Mouse (Mus musculus) right cerebral cortex, adult 18-20 months (tissue): ENCODE measurements around the gene Creb3l1.

Source experiments
- DNase-seq: peaks from one replicate; pipeline ENCODE4 v3.0.0; 2022; ENCODE audit warnings: mixed read lengths

Creb3l1 gene

GRCm38 (mm10) chr2:91936154-91936553, 88.1 kb downstream of the Creb3l1 start:
- DNase-seq, result peak; percentile 83

GRCm38 (mm10) chr2:91934826-91935525, 89.3 kb downstream of the Creb3l1 start:
- no peak for DNase-seq

DNA sequence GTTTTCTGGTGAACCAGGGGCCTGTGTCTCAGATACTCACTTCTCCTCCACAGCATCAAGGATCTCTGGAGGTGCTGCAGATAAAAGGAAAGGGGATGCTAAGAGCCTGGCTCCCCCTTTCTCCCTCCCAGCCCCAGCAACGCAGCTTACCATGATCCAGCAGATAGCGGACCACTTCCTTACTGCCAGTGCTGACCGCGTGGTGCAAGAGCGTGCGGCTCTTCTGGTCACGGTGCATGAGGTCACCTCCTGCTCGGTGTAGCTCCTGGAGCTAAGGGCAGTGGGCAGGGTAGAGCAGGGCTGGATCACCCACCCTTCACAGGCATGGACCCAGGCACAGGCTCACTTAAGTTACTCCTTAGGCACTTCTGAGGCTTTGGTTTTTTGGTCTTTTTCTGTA, 90.3 kb downstream of the Creb3l1 start:
- DNase-seq, result no peak

DNA sequence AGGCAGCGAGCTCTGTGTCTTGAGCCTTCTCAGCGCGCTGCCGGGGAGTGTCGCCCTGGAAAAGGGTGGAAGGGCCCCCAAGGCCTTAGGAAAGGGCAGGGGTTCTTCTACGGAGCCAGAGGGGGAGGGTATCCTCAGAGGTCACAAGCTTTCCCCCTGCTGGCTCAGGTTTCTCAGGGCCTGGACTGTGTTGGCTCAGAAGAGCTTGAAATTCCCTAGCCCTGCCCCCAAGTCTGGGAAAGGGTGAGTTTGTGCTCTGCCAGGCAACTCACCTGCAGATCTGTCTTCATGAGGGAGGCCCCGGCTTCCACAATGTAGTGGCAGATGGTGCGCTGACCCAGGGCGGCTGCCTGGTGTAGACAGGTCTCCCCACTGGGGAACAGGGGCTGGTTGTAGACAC, 90.8 kb downstream of the Creb3l1 start:
- DNase-seq, result no peak

DNA sequence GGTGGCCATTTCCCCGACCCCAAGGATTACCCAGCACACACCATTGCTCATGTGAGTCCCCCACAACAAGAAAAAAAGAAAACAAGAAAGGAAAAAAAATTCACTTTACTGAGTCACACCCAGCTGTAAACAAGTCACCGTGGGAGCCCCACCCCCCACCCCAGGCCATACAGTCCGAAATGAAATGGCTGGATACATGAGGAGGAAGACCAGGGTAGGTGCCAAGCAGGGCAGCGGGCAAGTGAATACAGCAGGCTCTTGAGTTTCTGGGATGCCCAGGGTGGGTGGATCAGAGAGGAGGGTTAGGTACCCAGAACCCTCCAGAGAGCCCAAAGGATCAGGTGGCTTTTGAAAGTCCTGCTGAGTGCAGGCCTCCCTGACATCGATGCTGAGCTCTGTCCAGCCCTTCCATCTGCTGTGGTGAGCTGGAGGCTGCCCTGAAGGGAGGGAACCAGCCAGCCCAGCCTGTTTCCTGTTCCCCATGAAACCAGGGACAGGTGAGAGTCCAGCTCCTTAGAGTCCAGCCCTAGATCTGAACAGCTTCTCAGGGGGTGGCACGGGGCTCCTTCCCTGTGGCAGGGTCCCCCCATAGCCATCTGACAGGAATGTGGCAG, 91.5 kb downstream of the Creb3l1 start:
- DNase-seq, result no peak
